ENCODE assay signal across 13 mouse cellular contexts in the genomic region with DNA sequence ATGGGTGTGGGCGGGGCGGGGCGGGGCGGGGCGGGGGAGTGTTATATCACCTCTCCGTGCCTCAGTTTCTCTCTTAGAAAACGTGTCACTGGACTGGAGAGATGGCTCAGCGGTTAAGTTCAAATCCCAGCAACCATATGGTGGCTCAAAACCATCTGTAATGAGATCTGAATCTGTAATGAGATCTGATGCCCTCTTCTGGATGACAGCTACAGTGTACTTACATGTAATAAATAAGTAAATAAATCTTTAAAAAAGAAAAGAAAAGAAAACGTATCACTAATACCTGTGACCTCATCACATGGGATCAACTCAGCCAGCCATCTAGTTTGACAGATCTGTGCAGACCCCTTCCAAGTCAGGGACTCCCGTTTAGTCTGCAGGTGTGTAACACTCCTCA. TPM values are rescaled to one million over a fixed set of nuclear protein-coding genes. Genes with fewer than 3 reads are reported as not detected.
A peak's percentile ranks its signal among the peaks of the same experiment; 100 is the strongest.
DNase-seq lines count a peak whose midpoint lies in the region; ATAC-seq and TF ChIP-seq lines count a peak whose summit lies in the region.
"Had no signal": no experiment of that assay in that cellular context is flagged by ENCODE, and none has a peak within 500 bp of the region (broad histone marks: within the 10 kb centered on the region; RNA-seq: fewer than 3 reads in every experiment).

No protein-coding gene starts in this region.

- no peak overlapping the region for H3K27ac ChIP-seq in forebrain, embryonic 14.5 days (ENCODE audit: low read depth, low read length)
- no peak overlapping the region for H3K27ac ChIP-seq in forebrain, embryonic 13.5 days
- H3K27ac ChIP-seq in intestine, postnatal 0 days (ENCODE audit: low read depth, low read length) = no peak overlapping the region
- no peak overlapping the region for H3K27ac ChIP-seq in intestine, embryonic 15.5 days
- H3K27ac ChIP-seq in stomach, embryonic 15.5 days = peak overlapping the region; percentile 6; the same call in 1 of the 2 replicates
- H3K27ac ChIP-seq: forebrain, embryonic 12.5 days had no signal

- TF ChIP-seq CTCF in intestine, postnatal 0 days (IDR thresholded peaks at IDR 0.05; ENCODE audit: low read depth) = peak; percentile 38

- H3K4me1 ChIP-seq in forebrain, embryonic 14.5 days (ENCODE audit: control insufficient read depth, insufficient read depth, low read length) = no peaks in the 10 kb centered on the region; the same call in 1 of the 2 replicates
- peaks cover 11% of the 10 kb centered on the region for H3K4me1 ChIP-seq in forebrain, embryonic 13.5 days
- H3K4me1 ChIP-seq in intestine, postnatal 0 days (replicated peaks; ENCODE audit: control insufficient read depth, insufficient read depth, low read length) = no peaks in the 10 kb centered on the region
- H3K4me1 ChIP-seq in intestine, embryonic 15.5 days (replicated peaks) = peaks cover 14% of the 10 kb centered on the region
- peaks cover 70% of the 10 kb centered on the region for H3K4me1 ChIP-seq in megakaryocyte, embryonic 14.5 days
- H3K4me1 ChIP-seq in stomach, embryonic 15.5 days = peaks cover 12% of the 10 kb centered on the region

- no peaks in the 10 kb centered on the region for H3K27me3 ChIP-seq in forebrain, embryonic 14.5 days (replicated peaks; ENCODE audit: control insufficient read depth, insufficient read depth, low read length)
- H3K27me3 ChIP-seq in forebrain, embryonic 13.5 days = no peaks in the 10 kb centered on the region
- no peaks in the 10 kb centered on the region for H3K27me3 ChIP-seq in intestine, postnatal 0 days (replicated peaks; ENCODE audit: control insufficient read depth, insufficient read depth, low read length)
- no peaks in the 10 kb centered on the region for H3K27me3 ChIP-seq in intestine, embryonic 15.5 days (replicated peaks)
- no peaks in the 10 kb centered on the region for H3K27me3 ChIP-seq in megakaryocyte, embryonic 14.5 days (replicated peaks)
- H3K27me3 ChIP-seq in stomach, embryonic 15.5 days (replicated peaks) = no peaks in the 10 kb centered on the region
- H3K27me3 ChIP-seq: forebrain, embryonic 12.5 days had no signal

- no peak overlapping the region for H3K4me2 ChIP-seq in forebrain, embryonic 14.5 days (ENCODE audit: low read length)
- H3K4me2 ChIP-seq in forebrain, embryonic 13.5 days = no peak overlapping the region
- H3K4me2 ChIP-seq in intestine, postnatal 0 days (replicated peaks; ENCODE audit: low read depth) = no peak overlapping the region; the same call in 1 of the 2 replicates
- H3K4me2 ChIP-seq in intestine, embryonic 15.5 days (replicated peaks) = no peak overlapping the region
- H3K4me2 ChIP-seq in stomach, embryonic 15.5 days = 0 out of 2 replicates have a peak overlapping the region, but pooled peaks have one; percentile 19
- H3K4me2 ChIP-seq: forebrain, embryonic 12.5 days had no signal

- WGBS in forebrain, embryonic 14.5 days = 68% methylated on average over 10 of the region's 10 CpGs
- WGBS in forebrain, embryonic 13.5 days = 68% methylated on average over 10 of the region's 10 CpGs
- 61% methylated on average over 10 of the region's 10 CpGs for WGBS in intestine, postnatal 0 days
- WGBS in intestine, embryonic 15.5 days = 61% methylated on average over 10 of the region's 10 CpGs
- WGBS in stomach, embryonic 15.5 days = 56% methylated on average over 10 of the region's 10 CpGs

- no peak overlapping the region for H3K4me3 ChIP-seq in forebrain, embryonic 14.5 days (ENCODE audit: low read depth, low read length)
- H3K4me3 ChIP-seq in forebrain, embryonic 13.5 days = no peak overlapping the region
- H3K4me3 ChIP-seq in intestine, postnatal 0 days (ENCODE audit: low read depth, low read length) = no peak overlapping the region
- no peak overlapping the region for H3K4me3 ChIP-seq in intestine, embryonic 15.5 days (replicated peaks)
- peak overlapping the region; percentile 84 for H3K4me3 ChIP-seq in megakaryocyte, embryonic 14.5 days (replicated peaks)
- no peak overlapping the region for H3K4me3 ChIP-seq in stomach, embryonic 15.5 days (replicated peaks)
- H3K4me3 ChIP-seq: forebrain, embryonic 12.5 days had no signal

- no peak for DNase-seq in forebrain, embryonic 14.5 days (ENCODE audit: low spot score)
- DNase-seq in Muller cell, postnatal 12 days (ENCODE audit: inconsistent ontology term) = no peak
- DNase-seq: cerebellum, adult 9-10 months; spleen, adult 18-20 months; thymus, adult 18-20 months had no signal

- H3K9ac ChIP-seq in forebrain, embryonic 14.5 days (ENCODE audit: low read length) = no peak overlapping the region
- no peak overlapping the region for H3K9ac ChIP-seq in forebrain, embryonic 13.5 days
- H3K9ac ChIP-seq in intestine, postnatal 0 days (ENCODE audit: low read depth, low read length) = no peak overlapping the region
- no peak overlapping the region for H3K9ac ChIP-seq in intestine, embryonic 15.5 days
- H3K9ac ChIP-seq in stomach, embryonic 15.5 days = no peak overlapping the region
- H3K9ac ChIP-seq: forebrain, embryonic 12.5 days had no signal

- no peaks in the 10 kb centered on the region for H3K36me3 ChIP-seq in forebrain, embryonic 14.5 days (ENCODE audit: control insufficient read depth, insufficient read depth, low read length)
- no peaks in the 10 kb centered on the region for H3K36me3 ChIP-seq in forebrain, embryonic 13.5 days (ENCODE audit: poor library complexity, severe bottlenecking)
- H3K36me3 ChIP-seq in intestine, postnatal 0 days (ENCODE audit: control insufficient read depth, insufficient read depth) = no peaks in the 10 kb centered on the region
- no peaks in the 10 kb centered on the region for H3K36me3 ChIP-seq in intestine, embryonic 15.5 days
- peaks cover 21% of the 10 kb centered on the region for H3K36me3 ChIP-seq in megakaryocyte, embryonic 14.5 days (replicated peaks; ENCODE audit: low read length)
- H3K36me3 ChIP-seq in stomach, embryonic 15.5 days = no peaks in the 10 kb centered on the region
- H3K36me3 ChIP-seq: forebrain, embryonic 12.5 days had no signal

- ATAC-seq in forebrain, embryonic 14.5 days = peak; percentile 34; the same call in 1 of the 2 replicates
- no peak for ATAC-seq in forebrain, embryonic 13.5 days
- ATAC-seq in intestine, postnatal 0 days = no peak
- ATAC-seq in intestine, embryonic 15.5 days = no peak
- ATAC-seq in megakaryocyte, adult 5-6 weeks (ENCODE audit: poor library complexity, severe bottlenecking) = no peak
- no peak for ATAC-seq in stomach, embryonic 15.5 days (ENCODE audit: insufficient read depth, low FRiP score, low read depth)
- ATAC-seq: intestine, embryonic 16.5 days had no signal

- H3K9me3 ChIP-seq in forebrain, embryonic 14.5 days (replicated peaks; ENCODE audit: control insufficient read depth, low read length) = no peaks in the 10 kb centered on the region
- 0 out of 2 replicates have a peak, but pooled peaks cover 4% of the 10 kb centered on the region for H3K9me3 ChIP-seq in forebrain, embryonic 13.5 days (replicated peaks)
- H3K9me3 ChIP-seq in intestine, postnatal 0 days (ENCODE audit: control insufficient read depth) = peaks cover 4% of the 10 kb centered on the region; the same call in 1 of the 2 replicates
- no peaks in the 10 kb centered on the region for H3K9me3 ChIP-seq in intestine, embryonic 15.5 days
- peaks cover 20% of the 10 kb centered on the region for H3K9me3 ChIP-seq in megakaryocyte, embryonic 14.5 days
- no peaks in the 10 kb centered on the region for H3K9me3 ChIP-seq in stomach, embryonic 15.5 days
- H3K9me3 ChIP-seq: forebrain, embryonic 12.5 days had no signal

RNA-seq across cellular contexts. Expression of a gene that starts 21.0 kb away (rescaled TPM):
- 169 and 193 TPM in 2 replicates for polyA plus RNA-seq in forebrain, embryonic 14.5 days (2014; fragmentation: Nextera tagmentation; extraction: Ambion mirVana)
- 235 and 246 TPM in 2 replicates for polyA plus RNA-seq in forebrain, embryonic 13.5 days (2015; fragmentation: Nextera tagmentation; extraction: Ambion mirVana)
- polyA plus RNA-seq in intestine, postnatal 0 days (2015; fragmentation: Nextera tagmentation; extraction: Ambion mirVana) = 116 and 127 TPM in 2 replicates
- 167 and 173 TPM in 2 replicates for polyA plus RNA-seq in intestine, embryonic 15.5 days (2015; fragmentation: Nextera tagmentation; extraction: Ambion mirVana)
- polyA plus RNA-seq in megakaryocyte, embryonic 14.5 days (2012; ENCODE audit: insufficient read depth, low replicate concordance) = 132 and 208 TPM in 2 replicates
- total RNA-seq in megakaryocyte, adult 5-6 weeks (2015) = 93.2 and 103 TPM in 2 replicates
- total RNA-seq in megakaryocyte, adult 5-6 weeks (2017) = 141 and 145 TPM in 2 replicates
- 129 and 144 TPM in 2 replicates for polyA plus RNA-seq in stomach, embryonic 15.5 days (2015; fragmentation: Nextera tagmentation; extraction: Ambion mirVana)
